Mouse (Mus musculus): ENCODE measurements around the gene Ica1.

DNA sequence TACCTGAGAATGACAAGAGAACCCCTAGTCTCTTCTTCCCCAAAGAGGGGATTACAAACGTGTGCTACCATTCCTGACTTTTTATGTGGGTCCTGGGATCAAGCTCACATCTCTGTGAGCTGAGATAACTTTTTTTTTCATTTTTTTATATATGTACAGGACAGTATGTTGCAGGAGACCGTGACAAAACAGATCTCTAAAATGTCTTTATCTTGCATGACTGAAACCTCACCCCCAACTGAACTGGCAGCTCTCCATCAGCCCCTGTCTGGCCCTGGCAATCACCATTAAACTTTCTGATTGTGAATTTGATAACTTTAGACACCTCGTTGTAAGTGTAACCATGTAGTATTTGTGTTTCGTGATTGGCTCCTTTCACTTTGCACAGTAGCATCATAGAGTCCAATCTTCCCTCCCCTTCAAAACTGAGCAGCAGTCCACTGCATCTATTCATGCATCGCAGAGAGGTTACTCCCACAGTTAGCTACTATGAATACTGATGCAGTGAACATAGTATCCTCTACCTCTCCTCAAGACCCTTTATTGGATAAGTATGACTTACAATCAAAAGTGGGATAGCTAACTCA, 17.5 kb downstream of the Ica1 start:
- no peak for TF ChIP-seq POLR2A (IDR thresholded peaks at IDR 0.05; ENCODE audit: control insufficient read depth, low read depth, low read length)
- no peak for TF ChIP-seq CTCF (IDR thresholded peaks at IDR 0.05; ENCODE audit: control insufficient read depth, insufficient read depth, insufficient replicate concordance, low read depth, low read length)
